Mouse (Mus musculus) heart, postnatal 10 days (tissue): Measurements from ENCODE around the gene Mfsd4a. TPM values are rescaled to one million over a fixed set of nuclear protein-coding genes. Genes with fewer than 3 reads are reported as not detected.

Experiments
- DNase-seq, 2 experiments: peaks; one replicate each; pipeline ENCODE4 v3.0.0; 2021
- intact Hi-C: fragments of 180-260 bp; cut with DNase I; formaldehyde crosslinking; loops from one replicate; pipeline ENCODE4 v1.15.1; 2025
- total RNA-seq, 2 experiments: library from RNA; stranded (reverse); gene quantifications; 2 replicates each; pipeline ENCODE4 v1.2.3; 2021

The Mfsd4a gene
- 1 to 10 TPM; 1.7 TPM for total RNA-seq

GRCm38 (mm10) chr1:132067261-132068255 lies at the start of gene Mfsd4a:
TSS of gene Mfsd4a (minus strand) at chr1:132068062.
- DNase-seq: peak; percentile 56 to 64
- intact Hi-C loops: no loop called here

- intact Hi-C loops: loop anchor here (1.0 to 5.0 kb wide), 3 partner anchors 69 to 179 kb away; no protein-coding TSS in a partner anchor
- DNase-seq: peak; percentile 67 to 84
Observed at GRCm38 (mm10) chr1:132116606-132117005, 48.7 kb upstream of the Mfsd4a start.

- DNase-seq: no peak
- intact Hi-C loops: no loop called here
Observed at GRCm38 (mm10) chr1:132113098-132113497, 45.2 kb upstream of the Mfsd4a start.

DNA sequence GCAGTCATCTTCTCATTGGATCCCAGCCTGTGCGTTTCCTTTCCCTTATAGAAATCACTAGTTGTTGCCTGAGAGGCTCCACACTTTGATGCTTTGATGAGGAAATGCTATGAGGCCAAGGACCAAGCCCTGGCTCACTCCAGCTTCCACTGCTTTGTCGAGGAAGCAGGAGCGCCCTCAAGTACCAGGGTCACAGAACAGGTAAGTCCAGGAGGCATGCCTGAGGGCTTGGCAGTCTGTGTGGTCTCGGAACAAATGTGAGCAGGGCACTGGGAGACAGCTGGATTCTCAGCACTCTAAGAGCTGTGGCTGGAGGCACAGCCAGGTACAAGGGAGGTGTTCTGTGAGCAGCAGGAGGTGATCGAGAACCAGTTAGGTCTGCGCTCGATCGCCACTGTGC lies 44.6 kb upstream of the Mfsd4a start:
- DNase-seq: no peak
- intact Hi-C loops: no loop called here

DNA sequence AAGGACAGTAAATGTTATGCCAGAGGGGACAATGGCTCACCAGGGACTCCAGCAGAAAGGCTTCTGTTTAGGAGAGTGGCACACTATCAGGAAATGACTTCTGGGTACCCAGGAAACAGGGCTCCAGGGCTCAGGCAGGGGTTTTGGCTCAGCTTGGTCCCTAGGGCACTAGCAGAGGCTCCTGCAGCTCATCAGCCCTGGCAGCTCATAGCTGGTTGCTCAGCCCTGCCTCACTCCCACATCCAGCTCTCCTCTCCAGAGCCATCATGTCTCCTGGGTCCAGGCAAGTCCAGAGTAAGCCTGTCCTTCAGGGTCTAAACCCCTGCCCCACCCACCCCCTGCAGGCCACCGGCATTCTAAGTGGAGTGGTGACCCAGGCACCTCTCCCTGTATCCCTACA lies 43.5 kb upstream of the Mfsd4a start:
- no peak for DNase-seq
- intact Hi-C loops: no loop called here

DNA sequence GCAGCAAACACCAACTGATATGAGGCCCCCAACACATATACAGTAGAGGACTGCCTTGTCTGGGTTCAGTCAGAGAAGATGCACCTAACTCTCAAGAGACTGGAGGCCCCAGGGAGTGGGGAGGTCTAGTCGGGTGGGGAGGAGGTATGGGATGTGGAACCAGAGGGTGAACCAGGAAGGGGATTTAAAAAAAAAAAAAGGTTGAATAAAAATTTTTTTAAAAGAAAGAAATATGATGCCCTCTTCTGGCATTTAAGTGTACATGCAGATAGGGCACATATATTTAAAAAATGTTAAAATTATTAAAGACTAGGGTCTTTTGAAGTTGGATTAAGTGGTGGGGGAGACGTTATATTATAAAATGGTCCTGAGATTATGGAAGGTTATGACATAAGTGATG lies 41.5 kb upstream of the Mfsd4a start:
- DNase-seq: no peak
- intact Hi-C loops: no loop called here

GRCm38 (mm10) chr1:132104353-132104752 lies 36.5 kb upstream of the Mfsd4a start:
- intact Hi-C loops: no loop called here
- no peak for DNase-seq

- intact Hi-C loops: no loop called here
- no peak for DNase-seq
Observed at GRCm38 (mm10) chr1:132101953-132102697, 34.3 kb upstream of the Mfsd4a start.

- intact Hi-C loops: no loop called here
- DNase-seq: no peak
Observed at GRCm38 (mm10) chr1:132099775-132100174, 31.9 kb upstream of the Mfsd4a start.

GRCm38 (mm10) chr1:132099016-132099415 lies 31.2 kb upstream of the Mfsd4a start:
- intact Hi-C loops: no loop called here
- DNase-seq: peak; percentile 19 to 37

GRCm38 (mm10) chr1:132098076-132098475 lies 30.2 kb upstream of the Mfsd4a start:
- intact Hi-C loops: no loop called here
- DNase-seq: no peak

GRCm38 (mm10) chr1:132095356-132096004 lies 27.6 kb upstream of the Mfsd4a start:
- peak; percentile 72 to 76 for DNase-seq
- intact Hi-C loops: no loop called here

- intact Hi-C loops: no loop called here
- no peak for DNase-seq
Observed at GRCm38 (mm10) chr1:132093269-132093668, 25.4 kb upstream of the Mfsd4a start.

GRCm38 (mm10) chr1:132090266-132090665 lies 22.4 kb upstream of the Mfsd4a start:
- DNase-seq: no peak
- intact Hi-C loops: no loop called here

GRCm38 (mm10) chr1:132089767-132090166 lies 21.9 kb upstream of the Mfsd4a start:
- intact Hi-C loops: no loop called here
- DNase-seq: no peak

DNA sequence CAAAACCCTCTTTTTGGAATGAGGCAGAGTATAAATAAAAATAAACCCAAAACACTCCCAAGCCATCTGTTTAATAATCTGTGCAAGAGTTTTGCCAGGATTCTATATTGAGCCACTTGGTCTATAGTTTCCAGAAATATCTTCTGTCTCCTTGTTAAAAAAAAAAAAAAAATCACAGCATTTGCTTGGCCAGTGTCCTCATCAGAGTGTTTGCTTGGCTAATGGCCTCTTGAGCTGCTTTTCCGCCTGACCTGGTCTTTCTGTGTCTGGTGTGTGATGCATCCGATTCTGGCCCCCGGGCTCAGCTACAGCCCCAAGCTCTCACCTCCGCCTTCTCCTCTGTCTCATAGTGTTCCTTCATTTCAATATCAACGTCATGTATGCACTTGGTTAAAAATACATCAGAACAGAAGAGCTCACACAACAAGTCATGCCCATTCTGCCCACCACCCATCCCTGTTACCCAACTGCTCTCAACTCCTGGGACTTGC lies 20.4 kb upstream of the Mfsd4a start:
- intact Hi-C loops: no loop called here
- DNase-seq: no peak

GRCm38 (mm10) chr1:132085181-132086049 lies 17.6 kb upstream of the Mfsd4a start:
- no peak for DNase-seq
- intact Hi-C loops: no loop called here

DNA sequence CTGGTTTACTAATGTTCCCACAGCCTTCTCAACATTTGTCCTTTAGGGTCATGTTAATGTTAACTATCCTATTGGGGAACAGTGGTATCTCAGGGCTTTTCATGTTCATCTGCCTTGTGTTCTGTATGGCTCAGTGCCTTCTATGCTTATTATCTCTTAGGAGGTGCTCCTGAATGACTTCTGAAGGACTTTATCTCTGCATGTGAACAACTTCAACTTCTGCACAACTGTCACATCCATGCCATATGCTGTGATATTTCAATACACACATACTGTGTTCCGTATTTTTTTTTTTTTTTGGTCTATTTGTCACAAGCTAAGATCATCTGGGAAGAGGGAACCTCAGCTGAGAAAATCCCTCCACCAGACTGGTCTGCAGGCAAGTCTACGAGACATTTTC lies 10.6 kb upstream of the Mfsd4a start:
- DNase-seq: no peak
- intact Hi-C loops: no loop called here

- no peak for DNase-seq
- intact Hi-C loops: no loop called here
Observed at GRCm38 (mm10) chr1:132075576-132075975, 7.7 kb upstream of the Mfsd4a start.

GRCm38 (mm10) chr1:132070659-132071058 lies 2.8 kb upstream of the Mfsd4a start:
- intact Hi-C loops: no loop called here
- no peak for DNase-seq
